Mouse (Mus musculus) C2C12 (cell line): ENCODE data around the gene Ube2f.

Experiments
- CEBPB ChIP-seq: IDR thresholded peaks from one replicate; pipeline ENCODE4 v1.6.1; 2011; ENCODE audit warnings: low read depth, mild to moderate bottlenecking, control low read depth, moderate library complexity
- CTCF ChIP-seq: IDR thresholded peaks from one replicate; pipeline ENCODE4 v1.5.1; 2011; ENCODE audit not compliant: control insufficient read depth, insufficient read depth, insufficient read length
- MAX ChIP-seq: IDR thresholded peaks from one replicate; pipeline ENCODE4 v1.6.1; 2011; ENCODE audit warnings: mild to moderate bottlenecking, control low read depth
- USF1 ChIP-seq: IDR thresholded peaks from one replicate; pipeline ENCODE4 v1.6.1; 2011; ENCODE audit warnings: low read depth, mild to moderate bottlenecking, control low read depth, moderate library complexity

DNA sequence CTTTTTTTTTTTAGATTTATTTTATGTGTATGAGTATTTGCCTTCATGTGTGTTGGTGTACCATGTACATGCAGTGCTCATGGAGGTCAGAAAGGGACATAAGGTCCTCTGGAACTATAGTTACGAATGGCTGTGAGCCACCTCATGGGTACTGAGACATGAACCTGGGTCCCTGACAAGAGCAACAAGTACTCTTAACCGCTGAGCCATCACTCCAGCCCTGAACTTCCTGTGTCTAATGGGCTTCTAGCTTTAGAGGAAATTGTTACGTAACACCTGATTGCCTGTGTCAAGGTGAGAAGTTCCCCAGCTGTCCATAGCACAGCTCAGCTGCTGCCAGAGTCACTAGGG, 29.8 kb upstream of the Ube2f start:
- no peak for TF ChIP-seq MAX
- TF ChIP-seq CEBPB = peak; percentile 7
- TF ChIP-seq CTCF = no peak
- no peak for TF ChIP-seq USF1
